Mouse (Mus musculus): Measurements from ENCODE around the gene 6430571L13Rik.
"Not testable (repeated sequence)": the region's sequence is repeated elsewhere in the genome, so short reads cannot be mapped to it uniquely, and the experiment has no call there.

6430571L13Rik gene

DNA sequence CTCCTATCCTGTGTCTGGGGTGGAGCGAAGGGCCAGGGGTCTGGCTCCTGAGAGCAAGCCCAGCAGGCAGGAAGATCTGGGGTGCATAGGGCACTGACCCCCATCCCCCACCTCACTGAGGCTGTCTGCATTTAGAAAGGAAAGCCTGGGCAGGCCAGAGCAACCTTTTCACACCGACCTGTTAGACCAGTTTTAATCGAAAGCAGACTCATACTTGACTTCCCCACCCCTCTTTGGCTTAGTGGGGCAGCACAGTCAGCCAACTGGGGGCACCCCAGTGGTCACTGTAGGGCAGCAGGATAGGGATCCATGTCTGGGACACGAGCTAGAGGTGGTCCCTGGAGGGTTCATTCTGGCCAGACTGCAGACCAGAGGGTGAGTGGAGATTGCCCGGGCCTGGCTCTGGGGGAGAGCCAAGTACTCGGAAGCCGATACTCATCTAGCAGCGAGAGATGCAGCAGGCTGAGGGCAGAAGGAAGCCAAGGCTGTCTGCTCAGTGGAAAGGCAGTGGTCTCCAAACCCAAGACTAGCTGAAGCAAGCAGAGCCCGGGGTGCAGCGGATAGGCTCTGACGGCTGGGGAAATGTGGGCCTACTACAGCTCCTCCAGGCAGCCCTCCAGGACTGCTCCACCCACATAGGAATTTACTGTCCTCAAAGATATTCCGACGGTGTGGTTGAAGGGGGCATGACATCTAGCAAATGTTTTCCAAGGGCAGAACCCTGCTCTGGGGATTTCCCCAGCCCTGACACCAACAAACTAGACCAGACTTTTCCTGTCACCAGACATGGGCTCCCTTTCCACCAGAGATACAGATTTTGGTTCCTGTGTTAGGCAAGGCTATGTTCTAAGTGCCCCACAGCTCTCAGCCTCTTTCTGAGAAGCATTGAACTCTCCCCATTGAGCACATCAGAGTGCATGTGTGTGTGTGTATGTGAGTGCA lies 34.5 kb upstream of the 6430571L13Rik start:
- in situ Hi-C loops (cut with MseI, MboI) = no loop called here

DNA sequence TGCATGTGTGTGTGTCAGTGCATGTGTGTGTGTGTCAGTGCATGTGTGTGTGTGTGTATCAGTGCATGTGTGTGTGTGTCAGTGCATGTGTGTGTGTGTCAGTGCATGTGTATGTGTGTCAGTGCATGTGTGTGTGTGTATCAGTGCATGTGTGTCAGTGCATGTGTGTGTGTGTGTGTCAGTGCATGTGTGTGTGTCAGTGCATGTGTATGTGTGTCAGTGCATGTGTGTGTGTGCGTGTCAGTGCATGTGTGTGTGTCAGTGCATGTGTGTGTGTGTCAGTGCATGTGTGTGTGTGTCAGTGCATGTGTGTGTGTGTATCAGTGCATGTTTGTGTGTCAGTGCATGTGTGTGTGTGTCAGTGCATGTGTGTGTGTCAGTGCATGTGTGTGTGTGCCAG lies 33.7 kb upstream of the 6430571L13Rik start:
- in situ Hi-C loops (cut with MseI, MboI) = not testable (repeated sequence)

GRCm38 (mm10) chr9:107307099-107307872 lies 33.1 kb upstream of the 6430571L13Rik start:
- in situ Hi-C loops (cut with MseI, MboI) = no loop called here

DNA sequence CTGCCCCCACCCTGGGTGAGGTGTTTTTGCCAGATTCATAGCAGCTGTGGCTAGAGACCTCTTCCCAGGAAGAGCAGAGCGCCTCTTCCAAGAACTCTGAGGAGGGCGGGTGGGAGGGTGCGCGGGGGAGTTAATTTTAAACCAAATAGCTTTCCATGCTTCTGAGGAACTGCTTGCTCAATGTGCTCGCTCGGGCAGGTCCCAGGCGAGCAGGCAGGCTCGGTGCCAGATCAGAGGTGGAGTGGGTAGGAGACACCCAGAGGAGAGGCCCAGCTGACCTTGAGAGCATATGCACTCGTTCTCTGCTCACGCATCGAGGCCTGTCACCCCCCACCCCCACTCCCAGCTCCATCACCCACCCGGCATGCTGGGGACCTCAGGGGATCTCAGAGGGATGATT lies 32.5 kb upstream of the 6430571L13Rik start:
- in situ Hi-C loops (cut with MseI, MboI) = no loop called here

DNA sequence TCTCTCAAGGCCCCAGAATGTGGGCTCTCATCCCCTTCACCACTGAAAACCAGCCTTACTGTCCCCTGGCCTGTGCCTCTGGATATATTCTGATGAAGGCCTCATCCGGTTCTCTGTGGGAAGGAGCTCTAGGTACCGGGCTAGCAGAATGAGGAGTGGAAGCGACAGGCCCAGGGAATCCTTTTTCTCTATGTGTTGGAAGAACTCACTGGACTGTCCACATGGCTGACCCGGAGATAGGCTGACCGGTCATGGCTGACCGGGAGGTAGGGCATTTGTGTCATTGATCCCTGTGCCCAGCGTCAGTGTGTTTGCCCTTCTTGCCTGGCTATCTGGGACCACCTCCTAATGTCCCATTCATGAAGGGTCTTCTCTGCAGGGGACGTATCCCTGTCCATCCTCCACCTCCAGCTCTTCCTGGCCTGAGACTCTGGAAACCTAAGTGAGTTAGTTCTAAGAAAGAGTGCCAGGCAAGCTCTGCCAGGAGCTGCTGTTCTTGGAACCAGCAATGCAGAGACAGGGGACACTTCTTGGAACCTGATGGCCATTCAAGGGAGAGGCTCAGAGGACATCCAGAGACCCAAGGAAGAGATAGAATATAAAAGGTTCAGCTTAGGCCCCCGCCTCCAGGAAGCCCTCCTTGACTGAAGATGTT lies 31.9 kb upstream of the 6430571L13Rik start:
- in situ Hi-C loops (cut with MseI, MboI) = no loop called here

- in situ Hi-C loops (cut with MseI, MboI) = no loop called here
Measured at GRCm38 (mm10) chr9:107309171-107309570, 31.2 kb upstream of the 6430571L13Rik start.

GRCm38 (mm10) chr9:107309600-107309999 lies 30.8 kb upstream of the 6430571L13Rik start:
- in situ Hi-C loops (cut with MseI, MboI) = no loop called here

DNA sequence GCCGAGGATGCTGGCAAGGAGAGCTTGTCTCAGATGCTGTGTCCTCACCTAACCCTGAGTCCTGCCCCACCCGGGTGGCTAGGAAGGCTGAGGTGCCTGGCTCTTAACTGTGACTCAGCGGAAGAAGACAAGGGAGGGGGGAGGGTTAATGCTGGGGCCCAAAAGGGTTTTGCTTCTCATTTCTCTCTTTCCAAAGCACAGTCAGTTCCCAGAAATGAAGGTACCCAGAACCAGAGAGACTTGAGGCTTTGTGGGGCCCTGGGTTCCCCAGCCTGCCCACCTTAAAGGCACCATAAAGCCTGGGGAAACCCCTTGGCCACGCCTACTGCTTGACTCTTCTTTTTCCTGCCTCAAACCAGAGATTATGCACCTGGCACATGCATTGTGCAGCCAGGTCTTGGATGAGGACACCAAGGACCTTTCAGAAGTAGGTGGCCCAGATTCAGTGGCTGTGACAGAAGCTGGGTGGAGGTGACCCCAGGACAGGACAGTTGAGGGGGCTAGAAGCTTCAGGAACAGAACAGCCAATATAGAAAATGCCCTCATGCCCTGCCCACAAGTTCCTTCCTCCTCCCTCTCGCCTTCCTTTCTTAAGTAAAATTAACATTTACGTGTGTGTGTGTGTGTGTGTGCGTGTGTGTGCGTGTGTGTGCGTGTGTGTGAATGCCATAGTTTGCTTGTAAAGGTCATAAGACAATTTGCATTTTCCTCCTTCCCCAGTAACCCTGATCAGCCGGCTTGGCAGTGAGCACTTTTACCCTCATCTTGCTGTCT lies 27.4 kb upstream of the 6430571L13Rik start:
- in situ Hi-C loops (cut with MseI, MboI) = no loop called here

DNA sequence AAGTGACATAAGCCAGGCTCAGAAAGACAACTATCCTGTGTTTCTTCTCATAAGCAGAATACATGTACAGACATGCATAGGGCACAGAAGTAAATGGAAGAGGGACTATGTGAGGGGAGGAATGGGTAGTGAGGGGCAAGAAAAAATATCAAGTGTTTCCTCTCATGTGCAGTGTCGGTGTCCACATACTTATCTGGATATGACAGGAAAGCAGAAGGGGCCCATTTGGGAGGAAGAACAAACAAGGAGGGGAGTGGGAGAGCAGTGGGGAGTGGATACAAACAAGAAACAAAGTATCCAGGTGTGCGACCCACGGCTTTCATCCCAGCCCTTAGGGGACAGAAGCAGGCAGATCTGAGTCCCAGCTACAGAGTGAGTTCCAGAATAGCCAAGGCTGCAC lies 26.5 kb upstream of the 6430571L13Rik start:
- in situ Hi-C loops (cut with MseI, MboI) = no loop called here

DNA sequence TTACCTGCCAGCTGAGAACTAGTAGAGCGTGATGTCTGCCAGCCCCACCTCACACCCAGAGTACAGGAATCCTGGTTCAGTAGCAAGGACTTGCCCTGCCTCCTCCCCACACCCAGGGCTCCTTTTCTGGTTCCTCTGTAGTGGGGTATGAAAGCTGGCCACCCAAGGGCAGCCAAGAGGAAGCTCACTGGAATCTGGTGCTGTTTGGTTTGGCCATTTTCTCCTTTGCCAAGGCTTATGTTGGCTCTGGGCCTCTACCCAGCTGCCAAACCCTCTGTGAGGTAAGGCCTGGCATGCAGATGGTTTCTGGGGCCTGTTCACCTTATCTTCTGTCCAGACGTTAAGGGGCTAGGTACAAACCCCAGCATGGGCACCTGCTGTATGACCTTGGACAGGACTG lies 24.6 kb upstream of the 6430571L13Rik start:
- in situ Hi-C loops (cut with MseI, MboI) = no loop called here

DNA sequence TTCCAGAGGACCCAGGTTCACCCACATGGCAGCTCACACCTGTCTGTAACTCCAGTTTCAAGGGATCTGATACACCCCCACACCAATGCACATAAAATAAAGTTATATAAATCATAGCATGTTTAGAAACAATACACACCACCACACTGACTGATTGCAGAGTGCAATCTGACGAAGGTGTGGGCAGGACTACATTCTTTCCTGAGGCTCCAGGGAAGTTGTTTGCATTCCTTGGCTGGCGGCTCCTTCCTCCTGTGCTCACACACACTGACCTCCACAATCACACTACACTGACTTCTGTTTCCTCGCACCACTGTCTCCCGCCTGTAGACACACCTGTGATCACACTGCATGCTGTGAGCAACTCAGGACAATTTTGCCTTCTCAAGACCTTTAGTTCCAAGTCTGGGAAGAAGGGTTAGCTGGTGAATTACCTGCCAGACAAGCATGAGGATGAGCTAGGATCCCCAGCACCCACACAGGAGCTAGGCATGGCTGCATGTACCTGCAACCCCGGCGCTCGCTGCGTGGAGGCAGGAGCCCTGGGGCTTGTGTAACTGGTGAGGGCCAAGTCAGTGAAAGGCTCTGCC lies 17.8 kb upstream of the 6430571L13Rik start:
- in situ Hi-C loops (cut with MseI, MboI) = no loop called here

GRCm38 (mm10) chr9:107323558-107323957 lies 16.8 kb upstream of the 6430571L13Rik start:
- in situ Hi-C loops (cut with MseI, MboI) = no loop called here

- in situ Hi-C loops (cut with MseI, MboI) = no loop called here
Measured at GRCm38 (mm10) chr9:107324799-107325561, 15.4 kb upstream of the 6430571L13Rik start.

DNA sequence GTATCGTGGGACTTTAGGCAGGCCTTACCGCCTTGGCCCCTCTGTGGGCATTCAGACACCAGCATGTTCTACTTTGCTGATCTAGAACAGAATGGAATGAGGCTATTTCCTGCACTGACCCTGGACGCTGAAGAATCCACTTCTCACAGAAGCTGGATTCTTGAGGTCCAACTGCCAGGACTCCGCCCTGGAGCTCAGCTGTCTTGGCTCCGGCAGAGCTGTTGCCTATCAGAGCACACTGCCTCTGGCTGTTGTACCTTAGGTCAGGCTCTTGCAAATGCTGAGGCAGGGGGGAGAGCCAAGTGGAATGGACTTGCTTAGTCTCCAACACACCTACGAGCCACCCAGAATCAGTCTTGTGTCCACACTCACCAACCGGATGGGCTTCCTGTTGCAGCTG lies 14.5 kb upstream of the 6430571L13Rik start:
- in situ Hi-C loops (cut with MseI, MboI) = no loop called here

DNA sequence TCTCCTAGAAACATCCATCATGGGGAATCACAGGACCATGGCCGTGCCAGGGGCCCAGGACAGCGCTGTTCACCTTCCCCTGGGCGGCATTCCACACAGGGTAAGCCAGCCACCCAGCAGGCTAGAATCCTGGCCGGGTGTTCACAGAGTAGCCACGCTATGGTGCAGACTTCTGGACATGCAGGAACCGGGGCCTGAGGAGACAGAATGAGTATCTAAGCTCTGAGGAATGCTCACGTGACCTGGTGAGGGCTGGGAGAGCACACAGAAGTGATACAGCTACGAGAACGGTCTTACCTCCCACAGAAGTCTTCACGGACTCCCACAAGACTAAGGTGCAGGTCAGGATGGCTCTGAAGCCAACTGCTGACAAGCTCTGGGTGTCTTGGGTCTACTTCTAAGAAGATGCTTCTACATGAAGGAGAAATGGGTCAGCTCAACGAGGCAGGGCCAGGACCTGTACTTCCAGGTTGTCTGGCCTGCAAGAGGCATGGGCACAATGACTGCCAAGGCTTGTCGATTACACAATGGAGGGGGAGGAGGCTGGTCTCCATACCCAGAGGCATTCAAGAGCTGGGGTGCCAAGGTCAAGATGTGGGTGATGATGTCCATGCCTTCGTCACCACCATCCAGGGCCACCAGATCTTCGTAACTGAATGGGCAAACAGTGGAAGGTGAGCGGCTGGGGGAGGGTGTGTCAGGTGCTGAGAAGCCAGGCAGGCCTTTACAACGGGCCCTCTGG lies 12.4 kb upstream of the 6430571L13Rik start:
- in situ Hi-C loops (cut with MseI, MboI) = no loop called here

GRCm38 (mm10) chr9:107330791-107331190 lies 9.6 kb upstream of the 6430571L13Rik start:
- in situ Hi-C loops (cut with MseI, MboI) = loop anchor here in 1 of 2 experiments (10.0 kb wide), 1 partner anchor 86 kb away; no protein-coding TSS in a partner anchor

DNA sequence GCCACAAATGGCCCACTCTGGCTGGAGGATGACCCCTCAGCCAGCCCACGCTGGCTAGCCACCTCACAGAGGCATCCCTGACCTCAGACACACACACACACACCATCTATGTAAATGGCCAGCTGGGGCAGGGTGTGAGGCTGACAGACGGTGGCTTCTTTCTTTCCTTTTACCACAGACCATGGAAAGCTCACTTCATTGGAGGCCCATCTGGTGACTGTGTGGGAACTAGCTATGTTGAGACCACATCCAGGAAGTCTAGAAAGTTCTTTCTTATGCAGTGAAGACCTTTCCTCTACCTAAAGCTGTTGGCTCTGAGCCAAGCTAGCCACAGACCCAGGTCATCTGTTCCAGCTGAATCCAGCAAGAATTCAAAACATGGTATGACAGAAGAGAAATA lies 6.7 kb upstream of the 6430571L13Rik start:
- in situ Hi-C loops (cut with MseI, MboI) = loop anchor here in 1 of 2 experiments (10.0 kb wide), 1 partner anchor 89 kb away; no protein-coding TSS in a partner anchor

DNA sequence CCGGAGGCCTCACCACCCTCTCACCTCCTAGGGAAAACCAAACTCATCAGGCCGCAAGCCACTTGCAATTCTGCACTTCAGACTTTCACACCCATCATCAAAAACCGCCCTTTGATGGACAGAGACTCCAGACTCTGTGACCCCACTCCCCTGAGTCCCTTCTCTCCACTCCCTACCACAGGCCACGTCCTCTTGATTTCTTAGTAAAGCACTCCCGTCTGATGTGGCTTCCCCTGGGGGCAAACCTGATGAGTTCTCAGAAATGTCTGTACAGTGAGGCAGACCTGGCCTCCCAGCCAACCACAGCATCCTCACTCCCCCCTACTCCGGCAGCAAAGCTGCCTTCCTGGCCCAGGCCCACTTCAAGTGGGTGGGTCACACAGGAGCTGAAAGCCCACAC lies 6.0 kb upstream of the 6430571L13Rik start:
- in situ Hi-C loops (cut with MseI, MboI) = loop anchor here in 1 of 2 experiments (10.0 kb wide), 1 partner anchor 90 kb away; no protein-coding TSS in a partner anchor

DNA sequence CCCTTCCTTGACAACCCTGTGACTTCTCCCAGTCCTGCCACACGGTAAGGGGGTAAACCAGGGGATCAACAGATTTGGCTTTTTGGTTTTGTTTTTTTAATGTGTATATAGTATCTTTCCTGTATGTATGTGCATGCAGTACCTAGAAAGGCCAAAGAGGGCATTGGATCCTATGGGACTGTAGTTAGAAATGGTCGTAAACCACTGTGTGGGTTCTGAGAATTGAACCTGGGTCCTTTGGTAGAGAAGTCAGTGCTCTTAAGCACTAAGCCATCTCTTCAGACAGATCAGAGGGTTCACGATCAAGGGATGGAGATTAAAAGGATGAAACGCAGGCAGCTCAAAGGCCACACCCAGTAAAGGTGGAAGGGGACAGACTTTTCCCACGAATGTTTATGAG lies 5.4 kb upstream of the 6430571L13Rik start:
- in situ Hi-C loops (cut with MseI, MboI) = loop anchor here (5.0 to 10.0 kb wide), 3 partner anchors 38 to 90 kb away; partner anchors contain the start of gene Cish (in 1 of the 2)
